Mouse (Mus musculus): ENCODE results near the gene Mrrf. TPM values are rescaled to one million over a fixed set of nuclear protein-coding genes. Genes with fewer than 3 reads are reported as not detected.

Gene Mrrf
- 29.8 and 36.0 TPM in 2 replicates for polyA plus RNA-seq (2015; fragmentation: Nextera tagmentation; extraction: Ambion mirVana)

DNA sequence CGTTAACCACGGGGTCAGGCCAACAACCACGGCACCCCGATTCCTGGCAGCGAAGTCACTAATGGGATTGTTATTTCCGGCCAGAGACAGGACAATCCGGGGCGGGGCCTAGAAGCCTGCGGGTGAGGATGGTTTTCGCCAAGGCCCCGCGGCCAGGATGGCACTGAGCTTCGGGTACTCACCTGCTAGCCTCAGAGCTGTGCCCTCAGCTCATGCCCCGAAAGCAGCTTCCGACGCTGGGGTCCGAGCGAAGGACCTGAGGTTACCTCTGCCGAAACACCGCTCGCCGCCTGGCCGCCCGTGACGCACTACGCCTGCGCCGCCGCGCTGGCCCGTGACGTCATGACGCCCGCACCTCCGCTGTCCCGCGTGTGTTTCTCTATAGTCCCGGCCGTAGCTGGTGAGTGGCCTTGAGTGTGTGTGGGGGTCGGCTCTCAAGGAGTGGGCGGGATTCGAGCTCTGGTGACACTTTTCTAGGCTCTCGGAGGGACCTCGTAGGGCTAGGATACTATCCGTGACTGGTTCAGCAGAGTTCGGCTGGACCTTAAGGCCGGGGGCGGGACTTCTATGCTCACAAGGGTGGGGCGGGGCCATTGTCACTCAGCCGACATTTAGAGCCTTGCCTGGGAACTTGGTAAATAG is at the start of gene Mrrf, which contains the start of gene Rbm18:
Gene Mrrf (plus strand): TSS at position 90 of the 642 bp plus-strand sequence.
Gene Rbm18 (minus strand): TSS at position 474 of the 642 bp plus-strand sequence.
- under 1% methylated on average over 50 of the region's 50 CpGs for WGBS
- Histone ChIP-seq H3K36me3 (peaks cover 38% of the 10 kb centered on the region), H3K9me3 (no peaks in the 10 kb centered on the region), H3K27me3 (replicated peaks) (no peaks in the 10 kb centered on the region), H3K4me1 (peaks cover 39% of the 10 kb centered on the region), H3K4me2 (peak within 1 kb of the TSS; percentile 87), H3K27ac (replicated peaks) (peak within 1 kb of the TSS; percentile 92), H3K4me3 (peak within 1 kb of the TSS; percentile 88), H3K9ac (peak within 1 kb of the TSS; percentile 92)
- peak; percentile 90 for ATAC-seq (ENCODE audit: extremely low read depth, insufficient number of reproducible peaks, low FRiP score, low TSS enrichment)

DNA sequence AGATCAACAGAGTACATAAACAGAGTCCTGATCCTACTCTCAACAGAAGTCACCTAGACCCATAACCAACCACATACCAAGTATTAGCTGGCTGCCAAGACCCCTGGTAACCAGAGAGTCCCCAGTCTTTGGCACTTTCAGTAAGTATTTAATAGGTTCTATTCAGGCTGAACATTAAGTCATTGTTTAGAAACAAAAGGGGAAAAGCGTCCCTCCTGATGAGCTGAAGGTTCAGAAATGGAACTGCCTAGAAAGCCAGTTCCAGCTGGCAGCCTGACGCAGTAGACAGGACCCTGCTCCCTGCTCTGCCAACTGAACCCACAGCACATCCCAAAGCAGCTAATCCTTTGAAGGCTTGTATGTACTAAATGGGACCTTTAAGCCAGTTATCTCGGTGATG is 47.0 kb upstream of the Mrrf start:
- Histone ChIP-seq H3K27ac (replicated peaks) (no peak overlapping the region), H3K4me1 (peaks cover 21% of the 10 kb centered on the region), H3K9me3 (no peaks in the 10 kb centered on the region), H3K4me3 (no peak overlapping the region), H3K9ac (no peak overlapping the region), H3K27me3 (replicated peaks) (peaks cover 100% of the 10 kb centered on the region), H3K36me3 (no peaks in the 10 kb centered on the region), H3K4me2 (no peak overlapping the region)
- ATAC-seq (ENCODE audit: extremely low read depth, insufficient number of reproducible peaks, low FRiP score, low TSS enrichment), result no peak
- 60% methylated on average over 3 of the region's 3 CpGs for WGBS

DNA sequence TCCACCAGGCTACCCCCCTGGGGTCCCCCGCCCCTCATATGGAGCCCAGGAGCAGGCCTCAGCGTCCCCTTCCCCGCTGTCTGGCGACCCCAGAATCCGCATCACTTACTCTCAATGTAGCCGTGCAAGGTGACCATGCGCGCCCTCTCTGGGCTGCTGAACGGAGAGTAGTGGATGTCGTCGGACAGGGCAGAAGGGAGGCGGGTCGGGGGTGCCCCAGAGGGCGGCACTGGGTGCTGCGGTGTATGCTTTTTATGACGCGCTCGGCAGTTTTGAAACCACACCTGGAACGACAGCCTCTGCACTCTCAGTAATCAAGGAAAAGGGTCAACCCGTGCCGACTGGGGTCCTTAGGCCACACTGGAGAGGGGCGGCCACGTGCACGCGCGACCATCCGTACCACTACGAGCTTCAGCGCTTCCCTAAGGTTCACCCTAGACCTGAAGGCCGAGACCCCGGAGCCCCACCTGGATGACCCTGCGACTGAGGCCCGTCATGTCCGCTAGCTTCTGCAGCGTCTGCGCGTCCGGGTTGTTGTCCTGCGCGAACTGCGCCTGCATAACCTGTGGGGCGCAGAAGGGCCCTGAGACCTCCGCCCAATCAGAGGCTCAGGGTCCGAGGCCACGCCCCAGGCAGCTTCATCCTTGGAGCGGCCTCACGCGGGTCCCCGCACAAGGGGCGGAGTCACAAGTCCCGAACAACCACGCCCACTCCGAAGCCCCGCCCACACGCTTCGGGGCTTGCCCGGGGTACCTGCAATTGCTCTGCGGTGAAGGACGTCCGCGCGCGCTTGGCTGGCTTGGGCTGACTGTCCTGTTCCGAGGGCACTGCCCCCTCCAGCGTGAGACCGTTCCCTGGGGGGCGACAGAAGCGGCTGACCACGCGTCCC is 45.1 kb upstream of the Mrrf start:
- Histone ChIP-seq H3K9me3 (no peaks in the 10 kb centered on the region), H3K27me3 (replicated peaks) (peaks cover 100% of the 10 kb centered on the region), H3K4me3 (peak overlapping the region; percentile 53), H3K9ac (peak overlapping the region; percentile 66), H3K4me1 (peaks cover 22% of the 10 kb centered on the region), H3K27ac (replicated peaks) (no peak overlapping the region), H3K36me3 (no peaks in the 10 kb centered on the region), H3K4me2 (peak overlapping the region; percentile 82)
- ATAC-seq (ENCODE audit: extremely low read depth, insufficient number of reproducible peaks, low FRiP score, low TSS enrichment), result peak; percentile 73
- 1% methylated on average over 70 of the region's 70 CpGs for WGBS

DNA sequence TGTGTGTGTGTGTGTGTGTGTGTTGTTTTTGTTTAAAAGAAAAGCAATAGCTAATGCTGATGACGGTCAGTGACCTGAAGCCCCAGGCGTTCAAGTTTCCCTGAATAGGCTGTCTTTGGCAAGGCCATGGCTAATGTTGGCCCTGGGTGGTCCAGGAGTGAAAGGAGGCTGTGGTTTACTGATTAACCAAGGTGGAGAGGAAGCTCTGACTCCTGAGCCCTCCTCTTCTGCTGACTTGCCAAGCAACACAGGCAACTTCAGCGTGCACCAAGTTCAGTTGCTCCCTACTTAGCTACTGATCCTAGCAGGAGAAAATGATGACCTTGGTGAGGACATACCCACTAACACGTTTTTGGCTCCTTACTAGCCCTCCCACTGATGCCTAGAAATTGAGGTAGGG is 43.4 kb upstream of the Mrrf start:
- ATAC-seq (ENCODE audit: extremely low read depth, insufficient number of reproducible peaks, low FRiP score, low TSS enrichment), result no peak
- 8% methylated on average over 4 of the region's 4 CpGs for WGBS

DNA sequence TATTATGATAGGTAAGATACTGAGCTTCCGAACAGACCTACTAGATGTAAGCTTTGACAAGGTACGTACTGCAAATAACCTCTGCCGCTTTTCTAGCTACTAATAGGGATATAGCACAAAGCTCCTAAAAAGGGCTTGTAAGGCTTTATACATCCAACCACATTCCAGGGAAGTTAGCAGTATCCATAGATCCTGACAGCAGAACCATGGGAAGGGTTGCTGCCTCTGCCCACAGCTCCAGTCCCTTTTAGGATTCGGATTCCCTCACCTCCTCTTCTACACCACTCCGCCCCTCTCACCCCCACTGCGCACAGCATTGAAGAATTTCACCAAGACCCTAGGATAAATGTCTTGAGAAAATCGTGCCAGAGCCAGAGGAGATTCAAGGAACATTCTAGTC is 42.9 kb upstream of the Mrrf start:
- Histone ChIP-seq H3K4me3 (no peak overlapping the region), H3K4me2 (no peak overlapping the region), H3K4me1 (peaks cover 22% of the 10 kb centered on the region), H3K36me3 (no peaks in the 10 kb centered on the region), H3K9ac (no peak overlapping the region), H3K9me3 (no peaks in the 10 kb centered on the region), H3K27me3 (replicated peaks) (peaks cover 100% of the 10 kb centered on the region), H3K27ac (replicated peaks) (no peak overlapping the region)
- no peak for ATAC-seq (ENCODE audit: extremely low read depth, insufficient number of reproducible peaks, low FRiP score, low TSS enrichment)
- 20% methylated on average over 7 of the region's 7 CpGs for WGBS

More for the DNA sequence above, 43.4 kb upstream of the Mrrf start:
- no peaks in the 10 kb centered on the region for H3K36me3 ChIP-seq
- no peak overlapping the region for H3K9ac ChIP-seq
- peaks cover 100% of the 10 kb centered on the region for H3K27me3 ChIP-seq (replicated peaks)
- H3K4me3 ChIP-seq, result no peak overlapping the region
- peaks cover 22% of the 10 kb centered on the region for H3K4me1 ChIP-seq
- no peak overlapping the region for H3K4me2 ChIP-seq
- no peak overlapping the region for H3K27ac ChIP-seq (replicated peaks)
- H3K9me3 ChIP-seq, result no peaks in the 10 kb centered on the region

DNA sequence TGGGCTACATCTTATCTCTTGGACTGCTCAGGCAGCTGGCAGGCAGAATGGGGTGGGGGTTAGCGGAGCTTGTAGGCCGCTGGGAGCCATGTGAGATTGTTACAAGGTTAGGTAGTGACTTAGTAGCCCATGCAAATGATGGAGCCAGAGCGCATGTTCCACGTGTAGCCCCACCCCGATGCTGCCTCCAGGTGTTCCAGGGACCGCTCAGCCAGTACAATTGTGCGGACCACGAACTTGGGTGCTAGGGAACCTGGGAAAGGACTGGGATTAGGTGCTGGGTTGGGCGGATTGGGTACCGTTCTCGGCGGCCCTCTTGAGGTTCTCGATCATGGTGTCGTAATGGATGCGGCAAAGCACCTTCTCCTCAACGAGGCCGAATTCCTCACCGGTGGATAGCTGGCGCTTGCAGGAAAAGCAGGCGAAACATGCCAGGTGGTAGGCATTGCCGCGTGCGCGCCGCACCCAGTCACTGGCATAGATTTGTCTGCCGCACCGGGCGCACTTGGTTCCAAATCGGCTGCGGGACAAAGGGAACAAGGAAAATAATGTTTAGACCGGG is 42.2 kb upstream of the Mrrf start:
- no peaks in the 10 kb centered on the region for H3K9me3 ChIP-seq
- H3K4me1 ChIP-seq, result peaks cover 22% of the 10 kb centered on the region
- H3K27me3 ChIP-seq (replicated peaks), result peaks cover 100% of the 10 kb centered on the region
- ATAC-seq (ENCODE audit: extremely low read depth, insufficient number of reproducible peaks, low FRiP score, low TSS enrichment), result no peak
- WGBS, result 5% methylated on average over 31 of the region's 31 CpGs
- H3K4me3 ChIP-seq, result no peak overlapping the region
- no peak overlapping the region for H3K4me2 ChIP-seq
- no peak overlapping the region for H3K9ac ChIP-seq
- H3K36me3 ChIP-seq, result no peaks in the 10 kb centered on the region
- H3K27ac ChIP-seq (replicated peaks), result no peak overlapping the region

DNA sequence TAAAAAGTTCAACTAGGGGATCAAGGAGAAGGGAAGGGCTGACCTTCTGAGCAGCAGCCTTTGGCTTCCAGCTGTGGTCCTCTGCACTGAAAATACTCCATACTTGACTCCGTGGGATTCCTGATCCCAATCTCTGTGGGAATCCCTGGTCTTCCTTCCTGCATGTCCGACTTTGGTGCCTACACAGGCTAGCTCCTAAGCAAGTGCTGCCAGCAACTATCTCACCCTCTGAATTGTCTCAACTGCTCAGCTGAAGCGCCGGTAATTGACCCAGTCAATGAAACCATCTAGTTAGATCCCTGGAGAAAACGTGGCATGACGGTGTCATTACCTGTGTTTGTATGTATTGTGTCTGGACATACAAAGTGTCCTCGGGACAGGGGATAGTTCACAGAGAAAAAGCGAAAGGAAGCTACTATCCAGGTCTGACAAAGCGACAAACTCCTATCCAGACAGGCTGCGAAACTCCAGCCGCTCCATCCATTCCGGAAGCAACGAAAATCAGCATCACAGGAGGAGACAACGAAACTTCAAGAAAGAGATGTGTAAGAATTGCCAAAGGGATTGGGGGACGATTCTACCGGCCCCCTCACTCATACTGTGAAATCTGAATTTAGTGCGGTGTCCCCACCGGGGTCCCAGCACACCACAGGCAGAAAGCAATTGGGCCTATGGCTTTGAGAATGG is 38.9 kb upstream of the Mrrf start:
- peaks cover 100% of the 10 kb centered on the region for H3K27me3 ChIP-seq (replicated peaks)

DNA sequence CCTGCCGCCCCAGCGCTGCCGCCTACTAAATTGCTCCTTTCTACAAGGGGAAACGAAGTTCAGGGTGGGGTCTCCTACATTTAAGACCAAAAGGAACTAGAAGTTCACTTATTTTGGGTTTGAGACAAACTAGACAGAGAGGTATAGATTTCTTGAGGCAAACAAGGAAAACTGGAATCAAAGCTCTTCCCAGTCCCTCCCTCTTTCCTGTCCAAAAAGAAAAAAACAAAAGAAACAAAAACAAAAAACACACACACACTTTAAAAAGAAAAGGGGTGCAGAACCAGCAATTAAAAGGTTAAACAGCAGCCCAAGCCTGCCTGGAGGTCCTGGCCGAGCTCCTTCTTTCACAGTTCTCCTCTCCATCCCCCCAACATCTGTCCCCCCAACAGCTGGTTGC is 38.2 kb upstream of the Mrrf start:
- H3K9ac ChIP-seq, result no peak overlapping the region
- H3K4me3 ChIP-seq, result no peak overlapping the region
- H3K36me3 ChIP-seq, result no peaks in the 10 kb centered on the region
- WGBS, result 8% methylated on average over 5 of the region's 5 CpGs
- peaks cover 20% of the 10 kb centered on the region for H3K4me1 ChIP-seq
- no peaks in the 10 kb centered on the region for H3K9me3 ChIP-seq
- no peak for ATAC-seq (ENCODE audit: extremely low read depth, insufficient number of reproducible peaks, low FRiP score, low TSS enrichment)
- peaks cover 100% of the 10 kb centered on the region for H3K27me3 ChIP-seq (replicated peaks)
- no peak overlapping the region for H3K27ac ChIP-seq (replicated peaks)
- H3K4me2 ChIP-seq, result no peak overlapping the region

More for the DNA sequence above, 38.9 kb upstream of the Mrrf start:
- H3K9ac ChIP-seq, result no peak overlapping the region
- no peak overlapping the region for H3K4me3 ChIP-seq
- H3K4me2 ChIP-seq, result no peak overlapping the region
- no peaks in the 10 kb centered on the region for H3K36me3 ChIP-seq
- H3K9me3 ChIP-seq, result no peaks in the 10 kb centered on the region
- WGBS, result 7% methylated on average over 18 of the region's 18 CpGs
- H3K4me1 ChIP-seq, result peaks cover 13% of the 10 kb centered on the region
- no peak for ATAC-seq (ENCODE audit: extremely low read depth, insufficient number of reproducible peaks, low FRiP score, low TSS enrichment)
- no peak overlapping the region for H3K27ac ChIP-seq (replicated peaks)

DNA sequence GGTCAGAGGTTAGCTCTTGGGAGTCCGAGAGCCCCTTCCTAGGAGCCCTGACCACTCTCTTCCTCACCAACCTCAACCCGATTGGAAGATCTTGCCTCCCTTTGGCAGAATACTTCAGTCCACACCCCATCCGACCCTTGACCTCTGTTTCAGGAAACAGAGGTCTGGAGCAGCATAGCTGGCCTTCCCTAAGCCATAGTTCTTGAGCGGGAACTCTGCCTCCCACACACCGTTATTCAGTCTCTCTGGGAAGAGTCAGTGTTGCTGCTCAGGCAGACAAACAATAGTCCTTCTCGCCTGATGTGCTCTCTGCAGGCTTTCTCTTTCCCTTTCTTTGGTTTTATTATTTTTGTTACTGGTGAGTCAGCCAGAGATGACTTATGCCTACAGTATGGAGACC is 36.5 kb upstream of the Mrrf start:
- Histone ChIP-seq H3K36me3 (no peaks in the 10 kb centered on the region), H3K27ac (replicated peaks) (no peak overlapping the region)

DNA sequence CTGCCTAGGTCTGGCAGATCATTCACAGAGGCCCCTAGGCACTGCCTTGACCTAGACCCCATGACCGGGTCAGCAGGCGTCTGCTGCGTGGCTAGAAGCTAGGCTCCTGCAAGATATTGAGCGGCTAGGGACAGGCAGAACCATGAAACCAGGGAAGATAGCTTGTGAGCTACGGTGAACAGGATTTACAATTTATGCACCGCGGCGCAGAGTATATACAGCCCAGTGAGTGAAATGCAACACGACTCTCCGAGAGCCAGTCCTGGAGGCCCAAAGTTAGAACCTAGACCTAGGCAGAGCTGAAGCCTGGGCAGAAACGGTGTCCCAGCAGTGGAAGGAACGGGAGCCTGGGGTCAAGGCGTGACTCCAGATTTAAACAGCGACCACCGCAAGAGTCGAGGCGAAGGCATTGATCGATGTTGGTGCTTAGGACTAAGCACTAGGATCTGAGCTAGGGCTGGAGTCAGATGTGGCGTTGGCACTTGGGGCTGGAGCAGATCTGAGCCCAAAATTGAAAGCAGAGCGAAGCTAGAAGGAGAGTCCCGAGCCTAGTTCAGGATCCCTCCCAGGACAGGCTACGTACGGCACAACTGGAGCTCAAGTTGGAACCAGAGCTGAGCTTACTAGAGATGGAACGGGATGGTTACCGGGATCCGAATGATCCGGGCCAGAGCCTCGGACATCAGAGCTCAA is 34.2 kb upstream of the Mrrf start:
- Histone ChIP-seq H3K4me1 (peaks cover 41% of the 10 kb centered on the region), H3K27ac (replicated peaks) (no peak overlapping the region), H3K9ac (peak overlapping the region; percentile 66; the same call in 1 of the 2 replicates), H3K36me3 (no peaks in the 10 kb centered on the region), H3K27me3 (replicated peaks) (peaks cover 100% of the 10 kb centered on the region), H3K4me3 (peak overlapping the region; percentile 57), H3K4me2 (peak overlapping the region; percentile 91), H3K9me3 (no peaks in the 10 kb centered on the region)
- no peak for ATAC-seq (ENCODE audit: extremely low read depth, insufficient number of reproducible peaks, low FRiP score, low TSS enrichment)
- 7% methylated on average over 28 of the region's 28 CpGs for WGBS

More for the DNA sequence above, 36.5 kb upstream of the Mrrf start:
- Histone ChIP-seq H3K4me1 (peaks cover 31% of the 10 kb centered on the region), H3K9me3 (no peaks in the 10 kb centered on the region), H3K9ac (no peak overlapping the region), H3K4me3 (no peak overlapping the region), H3K27me3 (replicated peaks) (peaks cover 100% of the 10 kb centered on the region), H3K4me2 (no peak overlapping the region)
- WGBS, result 20% methylated on average over 6 of the region's 6 CpGs
- no peak for ATAC-seq (ENCODE audit: extremely low read depth, insufficient number of reproducible peaks, low FRiP score, low TSS enrichment)
